Mouse (Mus musculus): ENCODE measurements around the gene Mef2c. TPM values are rescaled to one million over a fixed set of nuclear protein-coding genes. Genes with fewer than 3 reads are reported as not detected.

The Mef2c gene
- total and polyA plus RNA-seq, 3 experiments = not detected

DNA sequence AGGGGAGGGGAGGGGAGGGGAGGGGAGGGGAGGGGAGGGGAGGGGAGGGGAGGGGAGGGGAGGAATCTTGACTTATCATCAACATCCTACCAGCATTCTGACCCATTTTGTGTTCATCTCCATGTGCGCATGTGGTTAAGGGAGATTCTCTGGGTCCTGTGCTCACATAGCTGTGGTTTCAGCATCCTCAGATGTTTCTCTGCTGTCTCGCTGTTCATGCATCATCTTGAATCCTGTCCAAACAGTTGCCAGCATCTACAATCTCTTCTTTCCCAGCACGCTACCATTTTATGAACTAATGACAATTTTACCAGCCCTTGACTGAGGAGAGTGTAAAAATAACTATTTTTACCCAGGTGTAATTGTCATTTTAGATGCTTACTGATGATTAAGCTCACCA, 44.2 kb upstream of the Mef2c start:
- TF ChIP-seq TAL1 (IDR thresholded peaks at IDR 0.05; ENCODE audit: low read length) = no peak
- no peak for TF ChIP-seq UBTF (IDR thresholded peaks at IDR 0.05; ENCODE audit: borderline replicate concordance, insufficient read depth, low read depth, low read length)
- TF ChIP-seq ELF1 (IDR thresholded peaks at IDR 0.05; ENCODE audit: low read depth, low read length) = no peak
- TF ChIP-seq MAFK (IDR thresholded peaks at IDR 0.05; ENCODE audit: borderline replicate concordance, low read depth, low read length) = no peak
- TF ChIP-seq KAT2A (conservative IDR thresholded peaks at IDR 0.05; ENCODE audit: low read depth, low read length) = no peak
- TF ChIP-seq TBP (IDR thresholded peaks at IDR 0.05; ENCODE audit: low read depth, low read length) = no peak
- TF ChIP-seq NELFE (IDR thresholded peaks at IDR 0.05; ENCODE audit: low read depth, low read length) = no peak
- no peak for TF ChIP-seq ZKSCAN1 (IDR thresholded peaks at IDR 0.05; ENCODE audit: low read depth, low read length)
- TF ChIP-seq MAX (IDR thresholded peaks at IDR 0.05; ENCODE audit: low read length) = no peak
- no peak for TF ChIP-seq BHLHE40 (IDR thresholded peaks at IDR 0.05; ENCODE audit: borderline replicate concordance, low read depth, low read length)
- TF ChIP-seq MEF2A (IDR thresholded peaks at IDR 0.05; ENCODE audit: extremely low read depth, insufficient replicate concordance, low read depth, low read length, poor library complexity, severe bottlenecking) = no peak
- no peak for TF ChIP-seq ZMIZ1 (IDR thresholded peaks at IDR 0.05; ENCODE audit: low read depth, low read length)
- no peak for TF ChIP-seq USF2 (IDR thresholded peaks at IDR 0.05; ENCODE audit: borderline replicate concordance in 1 of 2, insufficient read depth in 1 of 2, low read depth in 1 of 2, low read length in 2 of 2)
- no peak for TF ChIP-seq MYC (IDR thresholded peaks at IDR 0.05; ENCODE audit: low read depth, low read length)
- no peaks in the 10 kb centered on the region for H3K79me2 ChIP-seq (ENCODE audit: control insufficient read depth, insufficient read depth, low read length, poor library complexity)

DNA sequence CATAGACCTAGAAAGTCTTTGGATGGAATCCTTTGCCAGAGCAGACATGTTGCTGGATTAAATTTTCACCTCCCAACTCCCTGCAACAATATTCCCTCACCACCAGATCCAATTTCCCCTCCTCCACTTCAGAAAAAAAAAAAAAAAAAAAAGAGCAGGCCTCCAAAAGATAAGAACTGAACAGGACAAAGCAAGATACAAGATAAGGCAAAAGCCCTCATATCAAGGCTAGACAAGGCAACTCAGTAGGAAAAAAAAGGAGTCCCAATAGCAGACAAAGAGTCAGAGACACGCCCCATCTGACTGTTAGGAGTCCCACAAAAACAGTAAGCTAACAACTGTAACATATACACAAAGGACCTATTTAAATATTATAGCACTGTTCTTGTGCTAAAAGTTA, 43.2 kb upstream of the Mef2c start:
- Histone ChIP-seq H3K4me3 (ENCODE audit: control insufficient read depth in 1 of 2, insufficient read depth in 1 of 2, low read depth in 2 of 2, low read length in 2 of 2) (no peak overlapping the region), H3K9me3 (replicated peaks; ENCODE audit: insufficient read depth, low read length) (no peaks in the 10 kb centered on the region), H3K79me2 (ENCODE audit: control insufficient read depth, insufficient read depth, low read length, poor library complexity) (no peaks in the 10 kb centered on the region), H3K27ac (ENCODE audit: control insufficient read depth, low read depth, low read length) (no peak overlapping the region), H3K27me3 (ENCODE audit: control insufficient read depth in 1 of 2, insufficient read depth in 2 of 2, low read length in 2 of 2) (no peaks in the 10 kb centered on the region), H3K9ac (ENCODE audit: control insufficient read depth, low read depth, low read length, poor library complexity, severe bottlenecking) (no peak overlapping the region), H3K4me1 (ENCODE audit: control insufficient read depth in 1 of 2, insufficient read depth in 2 of 2, low read length in 2 of 2) (peaks cover 0 to 2% of the 10 kb centered on the region in 2 experiments; a peak in 2 of 4 replicates), H3K36me3 (ENCODE audit: control insufficient read depth in 1 of 2, insufficient read depth in 2 of 2, low read length in 2 of 2) (peaks cover 0 to 5% of the 10 kb centered on the region in 2 experiments; a peak in 1 of 4 replicates)
- TF ChIP-seq E2F4 (IDR thresholded peaks at IDR 0.05; ENCODE audit: borderline replicate concordance, low read depth, low read length) (no peak), ZKSCAN1 (IDR thresholded peaks at IDR 0.05; ENCODE audit: low read depth, low read length) (no peak), MAZ (IDR thresholded peaks at IDR 0.05; ENCODE audit: low read depth, low read length) (no peak), EP300 (IDR thresholded peaks at IDR 0.05; ENCODE audit: low read depth in 1 of 2, low read length in 2 of 2) (peak; percentile 36 to 72; a peak in 2 of 4 replicates), MXI1 (IDR thresholded peaks at IDR 0.05; ENCODE audit: low read depth, low read length) (0 out of 2 replicates have a peak, but pooled peaks have one; percentile 14), TCF12 (IDR thresholded peaks at IDR 0.05; ENCODE audit: low read depth, low read length) (peak; percentile 80), ETS1 (IDR thresholded peaks at IDR 0.05; ENCODE audit: low read depth, low read length) (peak; percentile 49), ZNF384 (IDR thresholded peaks at IDR 0.05; ENCODE audit: low read depth, low read length) (peak; percentile 96), ZC3H11A (IDR thresholded peaks at IDR 0.05; ENCODE audit: low read depth, low read length) (no peak), GATA1 (IDR thresholded peaks at IDR 0.05; ENCODE audit: low read depth, low read length) (peak; percentile 59; the same call in 1 of the 2 replicates)
- DNase-seq (ENCODE audit: low read depth, low spot score) = peak; percentile 24

More for the DNA sequence above, 44.2 kb upstream of the Mef2c start:
- no peak overlapping the region for H3K27ac ChIP-seq (ENCODE audit: control insufficient read depth, low read depth, low read length)
- H3K4me3 ChIP-seq (ENCODE audit: control insufficient read depth in 1 of 2, insufficient read depth in 1 of 2, low read depth in 2 of 2, low read length in 2 of 2) = no peak overlapping the region
- H3K4me1 ChIP-seq (ENCODE audit: control insufficient read depth in 1 of 2, insufficient read depth in 2 of 2, low read length in 2 of 2) = peaks cover 0 to 2% of the 10 kb centered on the region in 2 experiments; a peak in 2 of 4 replicates
- peaks cover 0 to 5% of the 10 kb centered on the region in 2 experiments; a peak in 1 of 4 replicates for H3K36me3 ChIP-seq (ENCODE audit: control insufficient read depth in 1 of 2, insufficient read depth in 2 of 2, low read length in 2 of 2)
- no peak for DNase-seq (ENCODE audit: low read depth, low spot score)
- no peak overlapping the region for H3K9ac ChIP-seq (ENCODE audit: control insufficient read depth, low read depth, low read length, poor library complexity, severe bottlenecking)
- H3K9me3 ChIP-seq (replicated peaks; ENCODE audit: insufficient read depth, low read length) = no peaks in the 10 kb centered on the region
- no peaks in the 10 kb centered on the region for H3K27me3 ChIP-seq (ENCODE audit: control insufficient read depth in 1 of 2, insufficient read depth in 2 of 2, low read length in 2 of 2)
